Mouse (Mus musculus) lung, embryonic 16.5 days (tissue): ENCODE results near the gene Wapl. TPM values are rescaled to one million over a fixed set of nuclear protein-coding genes. Genes with fewer than 3 reads are reported as not detected.

Source experiments
- ATAC-seq: fragments of 200-750 bp; cut with Nextera tagmentation; 2 replicates; pipeline ENCODE4 v1.8.0; 2017; ENCODE audit warnings: low read depth, mild to moderate bottlenecking, moderate library complexity
- H3K27ac ChIP-seq: fragments of 300-500 bp; sonication (generic); 2 replicates; pipeline ENCODE4 v1.5.1; 2014; ENCODE audit warnings: mild to moderate bottlenecking, control low read depth, low read length
- H3K27me3 ChIP-seq: fragments of 300-500 bp; sonication (generic); 2 replicates; pipeline ENCODE4 v1.6.1; 2014; ENCODE audit warnings: low read depth, low read length, mixed read lengths; ENCODE audit not compliant: control insufficient read depth, insufficient read depth
- H3K36me3 ChIP-seq: fragments of 300-500 bp; sonication (generic); 2 replicates; pipeline ENCODE4 v1.6.1; 2014; ENCODE audit warnings: low read length; ENCODE audit not compliant: control insufficient read depth, insufficient read depth
- H3K4me1 ChIP-seq: fragments of 300-500 bp; sonication (generic); replicated peaks from 2 replicates; pipeline ENCODE4 v1.6.1; 2014; ENCODE audit warnings: low read length, mixed read lengths; ENCODE audit not compliant: control insufficient read depth, insufficient read depth
- H3K4me2 ChIP-seq: fragments of 300-500 bp; sonication (generic); 2 replicates; pipeline ENCODE4 v1.6.1; 2014; ENCODE audit warnings: low read depth, low read length, control low read depth
- H3K4me3 ChIP-seq: fragments of 300-500 bp; sonication (generic); 2 replicates; pipeline ENCODE4 v1.5.1; 2014; ENCODE audit warnings: mild to moderate bottlenecking, low read length, control low read depth
- H3K9ac ChIP-seq: fragments of 300-500 bp; sonication (generic); 2 replicates; pipeline ENCODE4 v1.6.1; 2014; ENCODE audit warnings: low read length, control low read depth
- H3K9me3 ChIP-seq: fragments of 300-500 bp; sonication (generic); 2 replicates; pipeline ENCODE4 v1.6.1; 2016; ENCODE audit warnings: low read length; ENCODE audit not compliant: control insufficient read depth
- WGBS: fragments of 180-500 bp; shearing (Covaris S2); extraction: QIAGEN DNeasy Blood & Tissue Kit; methylation state at CpG from one replicate; pipeline ENCODE4 v1.1.7; 2014; 5-methylcytosine and 5-hydroxymethylcytosine counted together
- polyA plus RNA-seq: library from polyadenylated mRNA; unstranded; fragments of >200 nt; fragmentation: Nextera tagmentation; extraction: Ambion mirVana; gene quantifications from 2 replicates; pipeline ENCODE4 v1.2.1, GENCODE M21; 2015

Gene Wapl
- polyA plus RNA-seq, 1 experiment from 2014 or later, result 20.8 TPM

- Histone ChIP-seq H3K27me3 (peaks cover 11% of the 10 kb centered on the region), H3K9me3 (no peaks in the 10 kb centered on the region; the same call in 1 of the 2 replicates), H3K36me3 (no peaks in the 10 kb centered on the region), H3K9ac (no peak overlapping the region), H3K4me1 (peaks cover 9% of the 10 kb centered on the region), H3K27ac (no peak overlapping the region), H3K4me3 (no peak overlapping the region), H3K4me2 (no peak overlapping the region)
- 82% methylated on average over 5 of the region's 5 CpGs for WGBS
- no peak for ATAC-seq
Observed at GRCm38 (mm10) chr14:34766181-34766580, 92.5 kb downstream of the Wapl start.

DNA sequence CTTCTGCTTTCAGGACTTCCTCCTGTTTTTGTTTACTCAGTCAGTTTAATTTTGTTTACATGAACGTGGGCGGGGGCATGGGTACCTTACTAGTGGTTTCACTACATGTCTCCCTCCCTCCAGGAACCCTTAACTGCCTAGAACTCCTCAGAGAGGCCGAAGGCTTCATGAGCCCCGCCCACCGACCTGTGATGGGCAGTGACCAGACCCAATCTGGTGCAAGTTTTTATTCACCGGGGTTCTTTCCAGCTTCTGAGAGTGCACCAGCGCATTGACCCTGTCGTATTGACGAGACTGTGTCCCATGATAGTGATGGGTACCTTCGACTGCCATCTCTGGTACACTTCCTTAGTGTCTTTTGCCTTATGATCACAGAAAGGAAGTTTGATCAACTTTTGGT, 94.6 kb downstream of the Wapl start:
- H3K4me2 ChIP-seq, result peak overlapping the region; percentile 91
- H3K4me3 ChIP-seq, result peak overlapping the region; percentile 50
- H3K27me3 ChIP-seq, result peaks cover 11% of the 10 kb centered on the region
- no peaks in the 10 kb centered on the region for H3K36me3 ChIP-seq
- no peak overlapping the region for H3K9ac ChIP-seq
- peak; percentile 64 for ATAC-seq
- H3K27ac ChIP-seq, result no peak overlapping the region
- H3K9me3 ChIP-seq, result no peaks in the 10 kb centered on the region; the same call in 1 of the 2 replicates
- peaks cover 9% of the 10 kb centered on the region for H3K4me1 ChIP-seq
- WGBS, result 1% methylated on average over 10 of the region's 10 CpGs

GRCm38 (mm10) chr14:34769021-34769566, 95.4 kb downstream of the Wapl start:
- Histone ChIP-seq H3K9me3 (no peaks in the 10 kb centered on the region; the same call in 1 of the 2 replicates), H3K4me1 (peaks cover 9% of the 10 kb centered on the region), H3K36me3 (no peaks in the 10 kb centered on the region), H3K4me3 (peak overlapping the region; percentile 50), H3K9ac (peak overlapping the region; percentile 59), H3K27me3 (peaks cover 11% of the 10 kb centered on the region), H3K4me2 (peak overlapping the region; percentile 91), H3K27ac (no peak overlapping the region)
- WGBS, result under 1% methylated on average over 35 of the region's 36 CpGs
- ATAC-seq, result peak; percentile 64; the same call in 1 of the 2 replicates

DNA sequence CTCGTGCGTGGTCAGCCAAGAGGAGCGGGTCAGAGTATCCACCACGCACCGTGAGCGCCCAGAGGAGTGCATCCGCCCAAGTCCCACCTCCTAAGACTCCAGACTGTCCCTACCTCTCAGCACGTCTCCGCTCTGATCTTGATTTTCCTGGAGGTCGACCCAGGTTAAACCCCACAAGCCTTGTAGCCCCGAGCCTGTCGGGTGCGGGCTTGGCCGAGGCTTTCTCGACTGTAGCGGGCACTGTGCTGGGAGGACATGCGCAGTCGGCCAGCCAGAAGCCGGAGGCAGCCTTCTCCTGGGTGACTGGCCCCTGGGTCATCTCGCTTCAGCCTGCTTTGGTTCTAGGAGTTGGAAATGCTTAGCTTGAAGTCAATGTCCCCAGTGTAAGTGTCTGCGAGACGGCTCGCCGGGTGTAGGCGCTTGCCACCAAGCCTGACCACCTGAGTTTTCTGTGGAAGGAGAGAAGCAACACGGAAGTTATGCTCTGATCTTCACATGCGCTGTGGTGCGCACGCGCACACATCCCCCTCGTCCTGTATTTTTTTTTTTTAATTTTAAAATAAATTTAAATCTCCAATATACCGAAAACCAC, 95.9 kb downstream of the Wapl start:
- H3K36me3 ChIP-seq, result no peaks in the 10 kb centered on the region
- H3K27ac ChIP-seq, result no peak overlapping the region
- H3K27me3 ChIP-seq, result peaks cover 11% of the 10 kb centered on the region
- H3K9ac ChIP-seq, result peak overlapping the region; percentile 59
- peak overlapping the region; percentile 91 for H3K4me2 ChIP-seq
- ATAC-seq, result peak; percentile 26; the same call in 1 of the 2 replicates
- WGBS, result 14% methylated on average over 32 of the region's 32 CpGs
- no peaks in the 10 kb centered on the region; the same call in 1 of the 2 replicates for H3K9me3 ChIP-seq
- H3K4me3 ChIP-seq, result peak overlapping the region; percentile 50
- peaks cover 9% of the 10 kb centered on the region for H3K4me1 ChIP-seq

DNA sequence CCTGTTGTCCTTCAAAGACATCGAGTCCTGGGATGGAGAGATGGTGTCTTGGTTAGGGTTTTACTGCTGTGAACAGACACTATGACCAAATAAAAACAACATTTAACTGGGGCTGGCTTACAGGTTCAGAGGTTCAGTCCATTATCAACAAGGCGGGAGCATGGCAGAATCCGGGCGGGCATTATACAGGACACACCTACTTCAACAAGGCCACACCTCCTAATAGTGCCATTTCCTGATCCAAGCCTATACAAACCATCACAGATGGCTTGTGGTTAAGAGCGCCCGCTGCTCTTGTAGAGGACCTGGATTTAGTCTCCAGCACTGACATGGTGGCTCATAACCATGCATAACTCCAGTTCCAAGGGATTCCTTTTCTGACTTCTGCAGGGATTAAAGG, 96.7 kb downstream of the Wapl start:
- no peak overlapping the region for H3K9ac ChIP-seq
- no peaks in the 10 kb centered on the region for H3K36me3 ChIP-seq
- no peak overlapping the region for H3K4me2 ChIP-seq
- 83% methylated on average over 6 of the region's 6 CpGs for WGBS
- peaks cover 9% of the 10 kb centered on the region for H3K4me1 ChIP-seq
- no peak for ATAC-seq
- H3K27ac ChIP-seq, result no peak overlapping the region
- H3K9me3 ChIP-seq, result no peaks in the 10 kb centered on the region
- H3K4me3 ChIP-seq, result no peak overlapping the region
- peaks cover 11% of the 10 kb centered on the region for H3K27me3 ChIP-seq

DNA sequence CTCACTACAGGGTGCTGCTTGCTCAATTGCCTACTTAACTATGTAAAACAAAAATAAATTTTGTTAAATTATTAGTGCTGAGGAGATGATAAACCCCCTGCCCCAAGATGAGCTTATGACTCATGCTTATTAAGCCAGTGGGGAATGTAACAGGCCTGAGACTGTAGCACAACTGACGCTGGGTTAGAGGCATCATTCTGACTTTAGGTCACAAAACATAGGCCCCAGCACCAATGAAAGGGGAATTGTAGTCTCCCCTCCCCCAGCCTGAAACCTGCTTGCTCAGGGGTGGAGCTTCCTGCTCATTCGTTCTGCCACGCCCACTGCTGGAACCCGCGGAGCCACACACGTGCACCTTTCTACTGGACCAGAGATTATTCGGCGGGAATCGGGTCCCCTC, 97.9 kb downstream of the Wapl start:
- H3K27ac ChIP-seq, result no peak overlapping the region
- peaks cover 9% of the 10 kb centered on the region for H3K4me1 ChIP-seq
- H3K9ac ChIP-seq, result no peak overlapping the region
- H3K27me3 ChIP-seq, result peaks cover 11% of the 10 kb centered on the region
- H3K4me3 ChIP-seq, result no peak overlapping the region
- H3K9me3 ChIP-seq, result no peaks in the 10 kb centered on the region
- H3K4me2 ChIP-seq, result no peak overlapping the region
- no peak for ATAC-seq
- 44% methylated on average over 9 of the region's 9 CpGs for WGBS
- no peaks in the 10 kb centered on the region for H3K36me3 ChIP-seq

GRCm38 (mm10) chr14:34772132-34772531, 98.4 kb downstream of the Wapl start:
- 58% methylated on average over 7 of the region's 7 CpGs for WGBS
- H3K9me3 ChIP-seq, result no peaks in the 10 kb centered on the region
- H3K4me3 ChIP-seq, result no peak overlapping the region

DNA sequence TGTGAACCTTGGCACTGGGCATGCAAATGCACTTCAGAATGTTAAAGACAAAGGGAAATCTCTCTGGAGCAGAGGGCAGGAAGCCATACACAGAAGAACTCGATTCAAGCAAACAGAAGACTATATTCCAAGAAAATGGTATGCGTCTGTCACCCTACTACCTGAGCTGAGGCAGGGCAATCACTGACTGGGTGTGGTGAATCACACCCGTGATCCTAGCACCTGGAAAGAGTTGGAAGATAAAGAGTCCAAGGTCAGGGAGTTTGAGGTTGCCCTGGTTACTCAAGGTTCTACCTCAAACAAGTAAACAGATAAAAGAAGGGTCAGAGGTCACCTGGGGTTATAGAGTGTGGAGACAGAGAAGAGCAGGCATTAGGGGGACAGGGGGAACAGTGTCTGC, 100.0 kb downstream of the Wapl start:
- ATAC-seq, result no peak
- no peak overlapping the region for H3K4me3 ChIP-seq
- no peak overlapping the region for H3K9ac ChIP-seq
- no peaks in the 10 kb centered on the region for H3K9me3 ChIP-seq
- no peaks in the 10 kb centered on the region for H3K36me3 ChIP-seq
- H3K27me3 ChIP-seq, result peaks cover 11% of the 10 kb centered on the region
- H3K4me2 ChIP-seq, result no peak overlapping the region
- no peak overlapping the region for H3K27ac ChIP-seq
- peaks cover 9% of the 10 kb centered on the region for H3K4me1 ChIP-seq
- WGBS, result 64% methylated on average over 3 of the region's 3 CpGs

More at GRCm38 (mm10) chr14:34772132-34772531, 98.4 kb downstream of the Wapl start:
- Histone ChIP-seq H3K9ac (no peak overlapping the region), H3K4me1 (peaks cover 9% of the 10 kb centered on the region), H3K27ac (no peak overlapping the region), H3K27me3 (peaks cover 11% of the 10 kb centered on the region), H3K4me2 (no peak overlapping the region), H3K36me3 (no peaks in the 10 kb centered on the region)
- ATAC-seq, result no peak

GRCm38 (mm10) chr14:34774231-34774630, 100.5 kb downstream of the Wapl start:
- no peak overlapping the region for H3K4me2 ChIP-seq
- ATAC-seq, result no peak
- H3K36me3 ChIP-seq, result no peaks in the 10 kb centered on the region
- H3K27me3 ChIP-seq, result peaks cover 10% of the 10 kb centered on the region
- WGBS, result 72% methylated on average over 6 of the region's 6 CpGs
- H3K9ac ChIP-seq, result no peak overlapping the region
- peaks cover 4% of the 10 kb centered on the region for H3K4me1 ChIP-seq
- H3K4me3 ChIP-seq, result no peak overlapping the region
- no peaks in the 10 kb centered on the region for H3K9me3 ChIP-seq
- H3K27ac ChIP-seq, result no peak overlapping the region
